Mouse (Mus musculus) T-helper 1 cell (primary cell): ENCODE data around the gene Msi2.

Experiments
- in situ Hi-C: fragments of 300-600 bp; cut with MboI, MseI; formaldehyde crosslinking; loops from one replicate; pipeline ENCODE4 v1.15.1; 2025; ENCODE audit warnings: high pct_unique_total_duplicates

Gene Msi2

DNA sequence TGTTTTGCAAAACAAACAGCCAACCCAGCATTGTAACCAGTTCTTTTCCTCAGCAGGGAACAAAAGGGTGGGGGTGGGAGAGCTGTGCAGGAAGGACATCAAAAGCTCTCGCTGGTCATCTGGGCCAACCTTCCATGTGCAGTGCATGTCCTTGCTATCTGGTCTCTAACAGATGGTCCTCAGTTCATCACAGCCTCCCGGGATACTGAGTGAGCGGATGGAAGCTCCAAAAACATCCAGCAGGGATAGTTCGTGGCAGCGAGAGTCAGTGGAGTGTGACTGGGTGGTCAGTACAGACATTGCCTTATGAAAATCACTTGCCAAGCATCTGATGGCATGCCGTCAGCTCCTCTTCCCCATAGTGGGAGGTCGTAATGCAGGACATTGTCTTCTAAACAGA, 153.5 kb downstream of the Msi2 start:
- in situ Hi-C loops, result no loop called here

GRCm38 (mm10) chr11:88564363-88564762, 153.9 kb downstream of the Msi2 start:
- in situ Hi-C loops, result no loop called here

DNA sequence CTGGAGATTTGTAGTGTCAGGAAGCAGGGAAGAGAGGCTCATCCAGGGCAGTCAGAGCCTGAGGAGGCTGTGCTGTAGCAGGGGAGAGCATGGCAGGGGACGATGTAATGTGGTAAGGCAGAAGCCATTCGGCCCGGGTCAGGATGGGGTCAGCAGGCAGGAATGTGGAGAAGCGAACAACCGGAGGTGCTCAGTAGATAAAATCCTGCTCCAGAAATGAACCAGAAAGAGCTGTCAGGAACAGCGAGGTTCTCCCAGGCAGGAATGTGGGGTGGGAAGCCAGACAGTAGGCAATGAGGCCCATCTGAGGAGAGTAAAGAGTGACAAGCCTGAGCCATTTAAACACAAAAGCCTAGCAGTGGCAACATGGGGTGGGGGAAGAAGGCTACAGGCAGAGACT, 157.1 kb downstream of the Msi2 start:
- in situ Hi-C loops, result no loop called here

DNA sequence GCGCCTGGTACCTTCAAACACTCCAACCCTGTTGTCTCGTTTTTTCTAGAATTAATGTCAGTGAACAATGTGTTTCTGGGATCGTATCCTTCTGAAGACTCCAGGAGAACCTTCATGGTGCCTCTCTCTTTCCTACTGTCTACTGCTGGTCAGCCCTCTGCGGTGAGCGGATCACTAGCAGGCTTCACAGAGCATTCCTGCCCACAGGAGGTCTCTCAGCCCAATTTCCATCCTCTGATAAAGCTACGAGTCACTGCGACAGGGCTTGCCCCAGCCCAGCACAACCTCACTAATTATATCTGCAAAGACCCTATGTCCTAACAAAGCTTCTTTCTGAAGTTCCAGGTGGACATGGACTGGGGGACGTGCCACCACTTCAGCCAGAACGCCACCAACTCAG, 157.7 kb downstream of the Msi2 start:
- in situ Hi-C loops, result no loop called here

DNA sequence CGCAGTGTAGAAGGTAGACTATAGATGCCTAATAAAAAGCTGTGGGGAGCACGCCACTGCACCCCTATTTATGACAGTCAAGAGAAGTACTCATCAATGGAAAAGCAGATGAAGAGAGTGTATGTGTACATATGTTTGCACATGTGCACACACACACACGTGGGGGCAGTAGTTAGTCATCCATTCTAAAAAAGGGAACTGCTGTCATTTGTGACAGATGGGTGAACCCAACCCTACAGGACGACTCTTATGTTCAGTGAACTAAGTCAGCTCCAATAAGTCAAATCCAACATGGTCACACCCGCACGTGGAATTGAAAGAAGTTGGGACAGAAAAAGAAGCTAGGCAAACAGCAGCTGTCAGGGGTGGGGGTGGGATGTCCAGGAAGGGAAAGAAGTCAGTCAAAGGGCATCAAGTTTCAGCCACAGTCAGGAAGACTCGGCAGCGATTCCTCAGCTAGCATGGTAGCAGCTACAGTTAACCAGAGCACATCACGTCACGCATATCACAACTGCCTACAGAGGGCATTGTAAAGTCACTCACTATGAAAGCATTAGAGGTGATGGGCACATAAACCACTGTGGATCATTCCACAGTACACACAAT, 158.8 kb downstream of the Msi2 start:
- in situ Hi-C loops, result loop anchor here (5.0 kb wide), 1 partner anchor 63 kb away; no protein-coding TSS in a partner anchor

DNA sequence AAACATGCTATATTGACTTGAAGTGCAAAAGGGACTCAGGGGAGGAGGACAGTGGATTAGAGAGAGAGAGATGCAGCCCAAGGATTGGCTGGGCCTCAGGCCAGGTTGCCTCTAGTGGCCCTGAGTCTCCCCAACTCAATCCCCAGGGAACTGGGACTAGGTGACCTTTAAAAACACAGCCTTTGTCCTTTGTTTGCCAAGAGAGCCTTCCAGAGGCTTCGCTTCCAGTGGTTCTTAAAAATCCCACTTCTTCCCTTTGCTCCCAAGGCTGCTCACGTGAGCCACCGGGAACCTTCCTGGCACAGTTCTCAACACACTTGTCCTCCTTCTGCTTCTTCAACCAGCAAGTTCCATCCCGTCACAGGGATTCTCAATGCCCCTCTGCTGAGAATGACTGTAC, 159.6 kb downstream of the Msi2 start:
- in situ Hi-C loops, result loop anchor here (5.0 kb wide), 1 partner anchor 64 kb away; no protein-coding TSS in a partner anchor

DNA sequence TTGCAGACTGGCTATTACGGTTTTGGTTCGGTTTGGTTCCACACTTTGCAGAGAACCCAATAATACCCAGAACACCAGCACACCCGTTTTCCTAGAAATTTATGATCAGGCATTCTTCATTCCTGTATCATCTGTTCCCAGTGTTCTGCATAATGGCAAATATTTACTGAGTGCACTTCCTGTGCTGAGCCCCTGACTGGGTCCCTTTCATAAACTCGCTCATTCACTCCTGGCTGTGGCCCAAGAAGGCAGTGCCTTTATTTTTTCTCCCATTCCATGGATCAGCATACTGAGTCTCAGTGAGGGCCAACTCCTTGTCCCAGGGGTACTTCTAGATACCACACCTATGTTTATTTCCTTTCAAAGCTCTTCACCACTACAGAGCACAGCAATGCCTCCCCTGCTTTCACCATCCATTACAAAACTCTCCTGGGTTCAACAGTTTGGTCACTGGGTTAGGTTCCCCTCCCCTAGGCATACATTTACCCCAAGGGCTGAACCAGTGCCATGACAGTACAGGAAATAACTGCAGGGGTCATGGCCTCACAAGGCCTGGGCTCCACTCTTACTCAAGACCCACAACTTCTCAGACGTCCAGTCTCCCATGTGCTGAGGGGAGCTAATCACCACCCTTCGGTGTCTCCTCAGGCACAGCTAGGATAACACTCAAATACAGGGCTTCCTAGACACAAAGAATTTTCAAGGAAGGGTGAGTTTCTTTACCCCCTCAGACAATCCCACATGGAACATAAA, 160.3 kb downstream of the Msi2 start:
- in situ Hi-C loops, result loop anchor here (5.0 kb wide), 1 partner anchor 64 kb away; no protein-coding TSS in a partner anchor

DNA sequence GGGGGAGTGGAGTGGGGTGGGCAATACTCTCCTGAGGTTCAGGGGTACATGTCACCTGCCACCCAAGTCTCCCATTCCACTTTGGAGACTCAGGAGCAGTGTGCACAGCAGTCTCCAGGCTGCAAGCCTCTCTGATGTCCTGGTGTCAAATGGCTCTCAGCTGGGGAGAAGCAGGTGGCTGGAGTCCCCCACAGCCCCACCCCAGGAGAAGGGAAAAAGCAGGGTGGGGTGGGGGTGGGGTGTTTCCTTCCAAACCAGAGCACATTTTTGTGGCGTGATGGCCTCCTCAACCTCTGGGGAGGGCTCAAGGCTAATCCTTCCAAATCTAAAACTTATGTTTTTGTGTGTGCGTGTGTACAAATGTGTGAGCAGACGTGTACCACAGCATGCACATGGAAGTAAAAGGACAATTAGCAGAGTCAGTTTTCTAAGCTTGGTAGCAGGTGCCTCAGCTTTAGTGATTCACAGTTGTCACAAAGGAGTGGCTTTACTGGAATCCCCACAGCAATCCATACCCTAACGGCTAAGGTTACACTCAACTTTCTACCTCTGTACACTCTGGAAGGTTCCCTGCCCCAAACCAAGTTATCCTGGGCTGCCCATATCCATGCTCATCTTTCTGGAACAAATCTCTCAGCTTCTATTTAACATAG, 161.1 kb downstream of the Msi2 start:
- in situ Hi-C loops, result loop anchor here (5.0 kb wide), 1 partner anchor 65 kb away; no protein-coding TSS in a partner anchor

GRCm38 (mm10) chr11:88555902-88556549, 162.3 kb downstream of the Msi2 start:
- in situ Hi-C loops, result loop anchor here (5.0 kb wide), 1 partner anchor 66 kb away; no protein-coding TSS in a partner anchor

- in situ Hi-C loops, result loop anchor here (5.0 kb wide), 1 partner anchor 67 kb away; no protein-coding TSS in a partner anchor
Measured at GRCm38 (mm10) chr11:88555232-88555818, 163.0 kb downstream of the Msi2 start.

DNA sequence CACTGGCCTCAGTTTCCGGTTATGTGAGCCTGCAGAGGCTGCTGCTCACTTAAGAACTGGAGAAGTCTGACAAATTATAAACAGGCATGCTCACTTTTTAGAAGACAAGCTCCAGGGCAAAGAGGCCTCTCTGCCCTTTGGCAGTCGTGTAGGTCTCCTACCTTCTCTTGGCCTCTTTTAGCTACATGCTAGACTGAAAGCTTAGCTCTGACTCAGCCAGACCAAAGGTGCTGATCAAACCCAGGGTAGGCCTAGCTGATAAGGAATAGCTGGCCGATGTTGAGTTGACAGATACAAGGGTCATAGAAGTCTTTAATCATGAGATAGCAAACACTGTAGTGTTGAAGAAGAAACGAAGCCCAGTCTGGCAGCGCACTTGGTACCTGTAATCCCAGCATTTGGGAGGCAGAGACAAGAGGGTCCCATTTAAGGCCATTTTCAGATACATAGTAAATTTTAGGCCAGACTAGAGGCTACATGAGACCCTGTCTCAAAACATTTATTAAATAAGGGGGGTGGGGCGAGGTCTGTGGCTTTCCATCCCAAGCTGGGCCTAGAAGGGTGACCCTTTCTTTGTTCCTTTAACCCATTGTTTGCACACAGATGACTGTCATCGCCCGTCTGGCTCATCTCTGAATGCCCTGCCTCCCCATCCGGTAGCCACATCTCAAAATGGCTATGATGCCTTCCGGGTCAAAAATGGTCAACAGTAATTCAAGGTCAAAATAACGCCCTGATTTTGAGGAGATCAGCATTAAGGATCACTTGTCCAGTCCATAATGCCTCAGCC, 164.6 kb downstream of the Msi2 start:
- in situ Hi-C loops, result no loop called here

DNA sequence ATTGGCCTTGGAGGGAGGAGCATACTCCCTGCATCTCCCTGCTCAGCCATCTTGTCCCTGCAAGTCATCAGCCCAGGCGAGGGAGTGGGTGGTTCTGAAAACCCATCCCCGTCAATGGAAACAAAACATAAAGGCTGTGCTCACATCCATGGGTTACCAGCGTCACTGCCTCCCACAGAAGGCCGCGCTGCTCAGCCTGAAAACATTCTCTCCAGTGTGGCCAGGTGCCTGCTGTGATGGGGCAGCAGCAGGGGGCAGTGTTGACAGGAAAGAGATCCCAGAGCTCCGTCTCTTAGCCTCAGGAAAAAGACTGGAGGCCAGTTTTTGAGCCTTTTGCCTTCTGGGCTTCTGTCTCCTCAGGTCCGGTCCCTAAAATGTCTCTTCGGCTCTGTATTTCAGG, 165.3 kb downstream of the Msi2 start:
- in situ Hi-C loops, result no loop called here

DNA sequence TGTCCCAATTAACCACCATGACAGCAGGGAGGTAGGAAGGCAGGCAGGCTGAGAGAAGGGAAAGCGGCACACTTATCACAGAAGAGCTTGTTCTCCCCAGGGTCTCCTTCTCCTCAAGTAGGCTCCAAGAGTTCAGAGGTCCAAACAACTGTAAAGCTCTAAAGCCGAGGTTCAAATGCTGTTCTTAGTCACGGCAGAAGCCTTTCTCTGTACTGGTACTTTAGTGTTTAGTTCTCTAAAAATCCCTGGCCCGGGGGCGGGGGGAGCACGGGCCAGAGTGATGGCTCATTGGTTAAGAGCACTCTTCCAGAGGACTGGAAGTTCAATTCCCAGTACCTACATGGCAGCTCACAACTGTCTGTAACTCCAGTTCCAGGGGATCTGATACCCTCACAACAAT, 165.9 kb downstream of the Msi2 start:
- in situ Hi-C loops, result no loop called here

DNA sequence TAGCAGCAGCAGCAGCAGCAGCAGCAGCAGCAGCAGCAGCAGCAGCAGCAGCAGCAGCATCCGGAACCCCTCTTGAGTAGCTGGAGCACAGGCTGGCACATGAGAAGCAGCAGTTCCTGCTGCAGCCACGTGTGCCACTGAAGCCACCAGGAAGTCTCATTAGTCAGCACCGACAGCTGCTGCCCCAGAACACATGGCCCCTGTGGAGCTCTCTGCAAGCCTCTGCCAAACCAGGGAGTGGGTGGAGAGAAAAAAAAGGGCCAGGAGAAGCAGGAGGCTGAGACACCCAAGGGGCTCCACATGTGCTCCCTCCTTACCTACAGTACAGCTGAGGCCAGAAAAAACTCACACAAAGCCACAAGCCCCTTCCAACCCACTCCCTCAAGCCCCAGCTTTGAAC, 167.3 kb downstream of the Msi2 start:
- in situ Hi-C loops, result no loop called here

- in situ Hi-C loops, result no loop called here
Measured at GRCm38 (mm10) chr11:88550083-88550907, 168.0 kb downstream of the Msi2 start.

DNA sequence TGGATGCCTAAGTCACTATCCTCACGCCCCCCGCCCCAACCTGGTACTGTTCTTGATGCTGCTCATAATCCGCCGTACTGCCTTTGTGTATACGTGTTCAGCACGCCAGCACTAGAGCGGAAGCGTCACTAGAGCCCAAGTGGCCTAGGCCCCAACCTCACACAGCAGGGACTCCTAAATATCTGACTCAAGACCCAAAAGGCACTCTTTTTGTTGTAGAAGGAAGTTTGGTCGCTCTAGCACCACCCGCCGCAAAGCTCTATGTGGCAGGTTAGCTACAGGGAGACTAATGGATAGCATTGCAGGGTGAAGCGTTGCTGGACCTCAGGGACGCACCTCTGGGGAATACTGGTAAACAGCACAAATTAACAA, 168.8 kb downstream of the Msi2 start:
- in situ Hi-C loops, result no loop called here

- in situ Hi-C loops, result no loop called here
Measured at GRCm38 (mm10) chr11:88548832-88549528, 169.3 kb downstream of the Msi2 start.

- in situ Hi-C loops, result no loop called here
Measured at GRCm38 (mm10) chr11:88548423-88548822, 169.9 kb downstream of the Msi2 start.

GRCm38 (mm10) chr11:88543771-88544170, 174.5 kb downstream of the Msi2 start:
- in situ Hi-C loops, result no loop called here
